23 mouse cellular contexts compared by ENCODE assay signal in the genomic region with DNA sequence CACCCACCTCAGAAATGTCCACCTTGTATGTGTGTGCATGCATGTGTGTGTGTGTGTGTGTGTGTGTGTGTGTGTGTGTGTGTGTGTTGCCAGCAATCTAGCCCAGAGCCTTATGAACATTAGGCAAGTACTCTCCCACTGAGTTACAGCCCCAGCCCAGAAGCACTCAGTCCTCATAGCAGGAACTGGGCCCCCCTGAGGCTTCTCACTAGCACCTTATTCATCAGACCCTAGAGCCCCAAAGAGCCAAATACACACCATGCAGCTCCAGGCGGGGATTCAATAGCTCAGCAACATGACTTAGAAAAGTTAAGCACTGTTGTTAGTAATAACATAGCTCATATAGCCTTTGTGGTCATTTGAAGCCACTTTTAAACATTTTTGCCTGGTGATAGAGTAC. TPM values are rescaled to one million over a fixed set of nuclear protein-coding genes. Genes with fewer than 3 reads are reported as not detected.
DNase-seq lines count a peak whose midpoint lies in the region; ATAC-seq and TF ChIP-seq lines count a peak whose summit lies in the region.
"Had no signal": no experiment of that assay in that cellular context is flagged by ENCODE, and none has a peak within 500 bp of the region (broad histone marks: within the 10 kb centered on the region; RNA-seq: fewer than 3 reads in every experiment).

No protein-coding gene starts in this region.

- no peak for TF ChIP-seq POLR2A in lung, adult 2 months (IDR thresholded peaks at IDR 0.05; ENCODE audit: borderline replicate concordance, extremely low read depth, low read depth, low read length)

- no peak overlapping the region for H3K9ac ChIP-seq in forebrain, embryonic 14.5 days (ENCODE audit: low read length)
- no peak overlapping the region for H3K9ac ChIP-seq in lung, embryonic 14.5 days
- no peak overlapping the region for H3K9ac ChIP-seq in lung, embryonic 16.5 days (ENCODE audit: low read length)
- H3K9ac ChIP-seq: embryonic facial prominence, embryonic 13.5 days; embryonic facial prominence, embryonic 15.5 days; forebrain, embryonic 13.5 days had no signal

- DNase-seq in forebrain, embryonic 10.5 days (ENCODE audit: extremely low spot score, low spot score) = no peak
- no peak for DNase-seq in forebrain, embryonic 14.5 days (ENCODE audit: low spot score)
- peak; percentile 75 for DNase-seq in lung, embryonic 14.5 days
- DNase-seq in lung, adult 2 months = no peak
- no peak for DNase-seq in lung, postnatal 4 days
- DNase-seq: adrenal gland, adult 2 months; adrenal gland, postnatal 10 days; adrenal gland, postnatal 25 days; cerebellum, adult 11 months; cerebellum, adult 18-20 months; cerebellum, adult 8-10 months; cerebellum, postnatal 10 days; cerebellum, postnatal 25 days; embryo, embryonic 11 days had no signal

- H3K9me3 ChIP-seq in forebrain, embryonic 10.5 days = peaks cover 12% of the 10 kb centered on the region
- no peaks in the 10 kb centered on the region for H3K9me3 ChIP-seq in forebrain, embryonic 14.5 days (replicated peaks; ENCODE audit: control insufficient read depth, low read length)
- H3K9me3 ChIP-seq in lung, embryonic 14.5 days (ENCODE audit: low read depth, low read length) = peaks cover 11% of the 10 kb centered on the region; the same call in 1 of the 2 replicates
- no peaks in the 10 kb centered on the region for H3K9me3 ChIP-seq in lung, embryonic 16.5 days (ENCODE audit: control insufficient read depth, low read length)
- H3K9me3 ChIP-seq: embryonic facial prominence, embryonic 15.5 days; forebrain, embryonic 13.5 days had no signal

- no peak overlapping the region for H3K4me3 ChIP-seq in forebrain, embryonic 10.5 days
- no peak overlapping the region for H3K4me3 ChIP-seq in forebrain, embryonic 14.5 days (ENCODE audit: low read depth, low read length)
- H3K4me3 ChIP-seq in lung, embryonic 14.5 days (ENCODE audit: low read depth, low read length) = no peak overlapping the region
- no peak overlapping the region for H3K4me3 ChIP-seq in lung, adult 2 months (replicated peaks; ENCODE audit: extremely low read depth, low read depth, low read length)
- no peak overlapping the region for H3K4me3 ChIP-seq in lung, embryonic 16.5 days (ENCODE audit: low read length)
- H3K4me3 ChIP-seq: embryonic facial prominence, embryonic 13.5 days; embryonic facial prominence, embryonic 15.5 days; erythroblast, embryonic 14.5 days; forebrain, embryonic 13.5 days had no signal

- H3K4me2 ChIP-seq in forebrain, embryonic 14.5 days (ENCODE audit: low read length) = no peak overlapping the region
- no peak overlapping the region for H3K4me2 ChIP-seq in lung, embryonic 14.5 days
- H3K4me2 ChIP-seq in lung, embryonic 16.5 days (ENCODE audit: low read depth, low read length) = no peak overlapping the region
- H3K4me2 ChIP-seq: embryonic facial prominence, embryonic 13.5 days; embryonic facial prominence, embryonic 15.5 days; forebrain, embryonic 13.5 days had no signal

- no peaks in the 10 kb centered on the region for H3K27me3 ChIP-seq in forebrain, embryonic 10.5 days (ENCODE audit: poor library complexity, severe bottlenecking)
- H3K27me3 ChIP-seq in forebrain, embryonic 14.5 days (replicated peaks; ENCODE audit: control insufficient read depth, insufficient read depth, low read length) = no peaks in the 10 kb centered on the region
- no peaks in the 10 kb centered on the region for H3K27me3 ChIP-seq in lung, embryonic 14.5 days (ENCODE audit: insufficient read depth, low read length)
- no peaks in the 10 kb centered on the region for H3K27me3 ChIP-seq in lung, embryonic 16.5 days (ENCODE audit: control insufficient read depth, insufficient read depth, low read depth, low read length)
- H3K27me3 ChIP-seq: embryonic facial prominence, embryonic 13.5 days; embryonic facial prominence, embryonic 15.5 days; forebrain, embryonic 13.5 days had no signal

- 71% methylated on average over 1 of the region's 1 CpGs for WGBS in forebrain, embryonic 10.5 days
- WGBS in forebrain, embryonic 14.5 days = 64% methylated on average over 1 of the region's 1 CpGs
- WGBS in lung, embryonic 14.5 days = 36% methylated on average over 1 of the region's 1 CpGs
- 43% methylated on average over 1 of the region's 1 CpGs for WGBS in lung, adult 2 months
- WGBS in lung, embryonic 16.5 days = 38% methylated on average over 1 of the region's 1 CpGs

- H3K27ac ChIP-seq in forebrain, embryonic 10.5 days = peak overlapping the region; percentile 84; the same call in 1 of the 2 replicates
- H3K27ac ChIP-seq in forebrain, embryonic 14.5 days (ENCODE audit: low read depth, low read length) = no peak overlapping the region
- H3K27ac ChIP-seq in lung, embryonic 14.5 days (ENCODE audit: low read depth) = no peak overlapping the region
- H3K27ac ChIP-seq in lung, embryonic 16.5 days (ENCODE audit: low read length) = no peak overlapping the region
- H3K27ac ChIP-seq: embryonic facial prominence, embryonic 13.5 days; embryonic facial prominence, embryonic 15.5 days had no signal

- TF ChIP-seq CTCF in lung, embryonic 14.5 days (IDR thresholded peaks at IDR 0.05; ENCODE audit: low read depth) = no peak
- TF ChIP-seq CTCF in lung, adult 2 months (IDR thresholded peaks at IDR 0.05; ENCODE audit: insufficient read depth, low read length) = no peak

- ATAC-seq in forebrain, embryonic 14.5 days = no peak
- ATAC-seq in lung, embryonic 14.5 days (ENCODE audit: insufficient read depth) = peak; percentile 74
- ATAC-seq in lung, embryonic 16.5 days (ENCODE audit: low read depth) = peak; percentile 75
- ATAC-seq: forebrain, embryonic 13.5 days; forebrain, embryonic 16.5 days had no signal

- peaks cover 12% of the 10 kb centered on the region for H3K36me3 ChIP-seq in forebrain, embryonic 10.5 days (replicated peaks)
- peaks cover 3% of the 10 kb centered on the region; the same call in 1 of the 2 replicates for H3K36me3 ChIP-seq in forebrain, embryonic 14.5 days (ENCODE audit: control insufficient read depth, insufficient read depth, low read length)
- H3K36me3 ChIP-seq in lung, embryonic 14.5 days (ENCODE audit: insufficient read depth) = no peaks in the 10 kb centered on the region
- peaks cover 5% of the 10 kb centered on the region; the same call in 1 of the 2 replicates for H3K36me3 ChIP-seq in lung, embryonic 16.5 days (ENCODE audit: control insufficient read depth, insufficient read depth, low read length)

- peaks cover 45% of the 10 kb centered on the region for H3K4me1 ChIP-seq in forebrain, embryonic 10.5 days
- H3K4me1 ChIP-seq in forebrain, embryonic 14.5 days (ENCODE audit: control insufficient read depth, insufficient read depth, low read length) = peaks cover 36% of the 10 kb centered on the region
- peaks cover 9% of the 10 kb centered on the region; the same call in 1 of the 2 replicates for H3K4me1 ChIP-seq in lung, embryonic 14.5 days (ENCODE audit: insufficient read depth)
- no peaks in the 10 kb centered on the region for H3K4me1 ChIP-seq in lung, adult 2 months (ENCODE audit: control insufficient read depth, insufficient read depth, low read length)
- peaks cover 15% of the 10 kb centered on the region for H3K4me1 ChIP-seq in lung, embryonic 16.5 days (replicated peaks; ENCODE audit: control insufficient read depth, insufficient read depth, low read length)

RNA-seq across cellular contexts. Expression of gene Slc6a17, which starts 13.3 kb away (rescaled TPM):
- polyA plus RNA-seq in forebrain, embryonic 10.5 days (2016; fragmentation: Nextera tagmentation; extraction: Ambion mirVana) = 2.4 and 3.7 TPM in 2 replicates
- 12.8 and 15.4 TPM in 2 replicates for polyA plus RNA-seq in forebrain, embryonic 14.5 days (2014; fragmentation: Nextera tagmentation; extraction: Ambion mirVana)
- polyA plus RNA-seq in lung, embryonic 14.5 days (2014; fragmentation: Nextera tagmentation; extraction: Ambion mirVana) = 3.6 and 4.2 TPM in 2 replicates
- 0.72 and 1.5 TPM in 2 replicates for polyA plus RNA-seq in lung, adult 2 months (2012; rRNA removed)
- 1.3 and 1.8 TPM in 2 replicates for polyA plus RNA-seq in lung, embryonic 16.5 days (2015; fragmentation: Nextera tagmentation; extraction: Ambion mirVana)
- polyA plus RNA-seq: erythroblast, embryonic 14.5 days had no signal

RNA-seq across cellular contexts. Expression of gene Kcnc4, which starts 45.2 kb away (rescaled TPM):
- not detected in 2 replicates for polyA plus RNA-seq in forebrain, embryonic 10.5 days (2016; fragmentation: Nextera tagmentation; extraction: Ambion mirVana)
- polyA plus RNA-seq in forebrain, embryonic 14.5 days (2014; fragmentation: Nextera tagmentation; extraction: Ambion mirVana) = 1.4 and 1.8 TPM in 2 replicates
- polyA plus RNA-seq in lung, embryonic 14.5 days (2014; fragmentation: Nextera tagmentation; extraction: Ambion mirVana) = 0.07 and 0.18 TPM in 2 replicates
- 0.50 and 1.1 TPM in 2 replicates for polyA plus RNA-seq in lung, adult 2 months (2012; rRNA removed)
- 0.05 and 0.08 TPM in 2 replicates for polyA plus RNA-seq in lung, embryonic 16.5 days (2015; fragmentation: Nextera tagmentation; extraction: Ambion mirVana)
- polyA plus RNA-seq: C2C12; erythroblast, embryonic 14.5 days had no signal

RNA-seq across cellular contexts. Expression of gene Ubl4b, which starts 50.3 kb away (rescaled TPM):
- polyA plus RNA-seq in forebrain, embryonic 10.5 days (2016; fragmentation: Nextera tagmentation; extraction: Ambion mirVana) = 0.46 and 0.54 TPM in 2 replicates
- not detected in 2 replicates for polyA plus RNA-seq in forebrain, embryonic 14.5 days (2014; fragmentation: Nextera tagmentation; extraction: Ambion mirVana)
- polyA plus RNA-seq in lung, embryonic 14.5 days (2014; fragmentation: Nextera tagmentation; extraction: Ambion mirVana) = not detected in 2 replicates
- not detected in 2 replicates for polyA plus RNA-seq in lung, adult 2 months (2012; rRNA removed)
- not detected in 2 replicates for polyA plus RNA-seq in lung, embryonic 16.5 days (2015; fragmentation: Nextera tagmentation; extraction: Ambion mirVana)
- polyA plus RNA-seq: adrenal gland, adult 2 months; brain, embryonic 14.5 days; C2C12; embryonic facial prominence, embryonic 15.5 days; erythroblast, embryonic 14.5 days; forebrain, embryonic 11.5 days; forebrain, embryonic 13.5 days; forebrain, embryonic 16.5 days had no signal
